Mouse (Mus musculus): ENCODE measurements around the gene Tmem202.

DNA sequence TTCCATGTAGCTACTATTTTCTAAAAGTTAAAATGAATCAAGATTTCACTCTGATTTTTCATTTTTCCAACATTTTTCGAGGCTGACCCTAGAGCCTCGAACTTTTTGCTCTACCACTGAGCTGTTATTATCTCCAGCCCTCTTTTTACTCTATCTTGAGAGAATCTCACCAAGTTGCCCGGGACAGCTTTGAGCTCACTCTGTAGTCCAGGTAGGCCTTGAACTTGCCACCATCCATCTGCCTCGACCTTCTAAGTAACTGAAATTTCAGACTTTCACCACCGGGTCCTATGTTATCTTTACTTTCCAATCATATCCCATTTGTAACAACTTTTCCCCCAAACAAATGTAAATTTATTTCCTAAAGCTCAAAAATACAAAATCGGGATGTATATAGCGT, 54.9 kb downstream of the Tmem202 start:
- TF ChIP-seq USF1 (IDR thresholded peaks at IDR 0.05; ENCODE audit: low read depth) (no peak), MYOG (IDR thresholded peaks at IDR 0.05; ENCODE audit: control insufficient read depth, extremely low read depth, insufficient read length) (no peak), CTCF (IDR thresholded peaks at IDR 0.05; ENCODE audit: control insufficient read depth, insufficient read depth, insufficient read length) (no peak), MAX (IDR thresholded peaks at IDR 0.05) (no peak), MYOD1 (IDR thresholded peaks at IDR 0.05; ENCODE audit: control insufficient read depth, insufficient read length, low read depth) (no peak)
